Mouse (Mus musculus) hindbrain, embryonic 13.5 days (tissue): ENCODE measurements at regions not wholly inside any gene's neighbourhood (a gene's known extent, or its start where the extent isn't known, plus 50 kb on each side); places are given as distances from the start of the nearest gene placed in this dataset.
A peak's percentile ranks its signal among the peaks of the same experiment; 100 is the strongest.

Source experiments
- ATAC-seq: fragments of 200-750 bp; cut with Nextera tagmentation; 2 replicates; pipeline ENCODE4 v1.8.0; 2017; ENCODE audit warnings: moderate TSS enrichment; ENCODE audit not compliant: low FRiP score
- H3K27ac ChIP-seq: fragments of 300-500 bp; sonication (generic); 2 replicates; pipeline ENCODE4 v1.5.1; 2015; ENCODE audit warnings: inconsistent platforms, mild to moderate bottlenecking, moderate library complexity
- H3K27me3 ChIP-seq: fragments of 300-500 bp; sonication (generic); 2 replicates; pipeline ENCODE4 v1.6.1; 2015; ENCODE audit warnings: mild to moderate bottlenecking, inconsistent platforms
- H3K36me3 ChIP-seq: fragments of 300-500 bp; sonication (generic); 2 replicates; pipeline ENCODE4 v1.6.1; 2015; ENCODE audit warnings: mild to moderate bottlenecking, inconsistent platforms
- H3K4me1 ChIP-seq: fragments of 300-500 bp; sonication (generic); replicated peaks from 2 replicates; pipeline ENCODE4 v1.6.1; 2015; ENCODE audit warnings: inconsistent platforms
- H3K4me2 ChIP-seq: fragments of 300-500 bp; sonication (generic); 2 replicates; pipeline ENCODE4 v1.6.1; 2015; ENCODE audit warnings: inconsistent platforms, mild to moderate bottlenecking, moderate library complexity
- H3K4me3 ChIP-seq: fragments of 300-500 bp; sonication (generic); 2 replicates; pipeline ENCODE4 v1.5.1; 2015; ENCODE audit warnings: mild to moderate bottlenecking, inconsistent platforms
- H3K9ac ChIP-seq: fragments of 300-500 bp; sonication (generic); 2 replicates; pipeline ENCODE4 v1.6.1; 2015; ENCODE audit warnings: mild to moderate bottlenecking, inconsistent platforms
- H3K9me3 ChIP-seq: fragments of 300-500 bp; sonication (generic); 2 replicates; pipeline ENCODE4 v1.6.1; 2016; ENCODE audit warnings: inconsistent platforms
- WGBS: fragments of 180-500 bp; shearing (Covaris S2); methylation state at CpG from one replicate; pipeline ENCODE4 v1.1.7; 2015; 5-methylcytosine and 5-hydroxymethylcytosine counted together

DNA sequence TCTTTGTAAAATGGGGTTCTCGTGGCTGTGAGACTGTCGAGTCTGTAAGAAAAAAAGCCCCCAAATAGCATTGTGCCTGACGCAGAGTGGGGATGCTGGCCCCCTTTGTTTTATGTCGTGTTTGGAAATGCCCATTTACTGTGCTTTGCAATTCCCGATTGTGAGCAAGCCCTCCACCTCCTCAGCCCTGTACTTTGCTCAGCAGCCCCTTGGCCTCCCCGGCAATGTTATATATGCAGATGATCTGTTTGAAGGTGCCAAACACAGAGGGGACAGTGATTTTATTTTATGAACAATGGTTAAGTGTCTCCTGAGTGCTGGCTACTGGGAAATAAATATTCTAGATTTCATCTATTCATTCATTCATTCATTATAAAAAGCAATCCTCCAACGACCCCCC lies 477.6 kb downstream of the Prss52 start:
- H3K4me2 ChIP-seq, result peak overlapping the region; percentile 46
- 9% methylated on average over 7 of the region's 7 CpGs for WGBS
- H3K4me1 ChIP-seq, result peaks cover 68% of the 10 kb centered on the region
- no peak for ATAC-seq
- no peaks in the 10 kb centered on the region for H3K27me3 ChIP-seq
- H3K9ac ChIP-seq, result peak overlapping the region; percentile 69
- peak overlapping the region; percentile 95 for H3K27ac ChIP-seq
- H3K36me3 ChIP-seq, result no peaks in the 10 kb centered on the region
- no peaks in the 10 kb centered on the region for H3K9me3 ChIP-seq
- peak overlapping the region; percentile 11 for H3K4me3 ChIP-seq

DNA sequence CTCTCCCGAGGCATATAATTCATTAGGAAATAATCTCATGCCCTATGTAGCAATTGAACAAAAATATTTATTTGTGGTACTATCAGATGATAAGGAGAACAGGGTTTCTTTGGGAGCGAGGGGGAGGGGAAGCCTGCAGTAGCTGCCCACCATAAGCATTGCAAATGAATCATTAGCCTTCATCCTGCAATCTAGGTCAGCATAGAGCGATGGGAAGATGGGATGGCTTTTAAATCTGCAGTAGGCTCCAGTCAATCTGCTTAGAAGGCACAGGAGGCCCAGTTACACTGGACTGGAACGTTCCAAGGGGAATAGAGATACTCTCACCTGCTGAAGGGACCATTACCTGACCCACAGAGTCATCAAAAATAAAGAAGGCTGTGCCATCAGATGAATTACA lies 478.7 kb downstream of the Prss52 start:
- ATAC-seq, result no peak
- Histone ChIP-seq H3K4me3 (no peak overlapping the region), H3K27me3 (no peaks in the 10 kb centered on the region), H3K9ac (peak overlapping the region; percentile 69), H3K27ac (peak overlapping the region; percentile 95), H3K4me2 (peak overlapping the region; percentile 46), H3K9me3 (no peaks in the 10 kb centered on the region), H3K4me1 (peaks cover 70% of the 10 kb centered on the region), H3K36me3 (no peaks in the 10 kb centered on the region)
- 20% methylated on average over 4 of the region's 4 CpGs for WGBS

DNA sequence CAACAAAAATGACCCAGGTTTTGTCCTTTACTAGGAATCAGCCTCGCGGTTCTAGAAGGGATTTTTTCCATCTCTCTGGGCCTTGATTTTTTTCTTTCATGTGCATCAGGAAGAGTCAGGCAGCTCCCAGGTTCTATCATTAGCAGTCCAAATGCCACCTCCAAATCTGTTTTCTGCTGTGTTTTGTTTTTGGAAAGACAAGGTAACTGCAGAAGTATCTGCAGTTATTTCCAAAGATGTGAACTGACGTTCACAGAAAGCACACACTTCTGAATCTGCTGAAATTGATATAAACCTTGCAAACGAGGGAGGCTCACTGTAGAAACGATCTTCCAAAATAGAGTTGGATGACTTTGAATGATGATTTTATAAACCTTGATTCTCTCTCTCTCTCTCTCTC lies 480.1 kb downstream of the Prss52 start:
- no peak for ATAC-seq
- peaks cover 70% of the 10 kb centered on the region for H3K4me1 ChIP-seq
- WGBS, result 53% methylated on average over 5 of the region's 5 CpGs
- no peak overlapping the region for H3K4me3 ChIP-seq
- H3K27me3 ChIP-seq, result no peaks in the 10 kb centered on the region
- no peaks in the 10 kb centered on the region for H3K9me3 ChIP-seq
- H3K4me2 ChIP-seq, result peak overlapping the region; percentile 16; the same call in 1 of the 2 replicates
- no peaks in the 10 kb centered on the region for H3K36me3 ChIP-seq
- H3K9ac ChIP-seq, result 0 out of 2 replicates have a peak overlapping the region, but pooled peaks have one; percentile 16
- peak overlapping the region; percentile 100 for H3K27ac ChIP-seq

DNA sequence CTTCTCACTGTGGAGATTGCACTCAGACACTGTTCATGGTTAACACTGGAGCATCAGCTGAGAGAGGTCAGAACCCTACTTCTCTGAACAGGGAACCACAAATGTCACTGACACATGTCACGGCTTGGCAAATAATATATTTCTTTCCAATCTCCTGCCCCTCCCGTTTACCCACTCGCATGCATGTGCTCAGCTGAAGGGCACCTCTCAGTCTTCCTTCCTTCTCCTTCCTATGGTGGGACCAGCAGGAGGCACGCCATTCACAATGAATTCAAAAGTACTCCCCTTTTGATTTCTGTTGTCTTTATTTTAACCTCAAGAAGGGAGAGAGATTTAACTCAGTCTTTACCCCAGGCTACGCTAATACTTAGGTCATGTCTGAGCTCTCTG lies 481.0 kb downstream of the Prss52 start:
- Histone ChIP-seq H3K27me3 (no peaks in the 10 kb centered on the region), H3K9me3 (no peaks in the 10 kb centered on the region), H3K4me3 (peak overlapping the region; percentile 86), H3K9ac (peak overlapping the region; percentile 100), H3K27ac (peak overlapping the region; percentile 100), H3K4me2 (peak overlapping the region; percentile 99), H3K36me3 (peaks cover 4% of the 10 kb centered on the region), H3K4me1 (peaks cover 65% of the 10 kb centered on the region)
- WGBS, result 12% methylated on average over 5 of the region's 5 CpGs
- ATAC-seq, result no peak

DNA sequence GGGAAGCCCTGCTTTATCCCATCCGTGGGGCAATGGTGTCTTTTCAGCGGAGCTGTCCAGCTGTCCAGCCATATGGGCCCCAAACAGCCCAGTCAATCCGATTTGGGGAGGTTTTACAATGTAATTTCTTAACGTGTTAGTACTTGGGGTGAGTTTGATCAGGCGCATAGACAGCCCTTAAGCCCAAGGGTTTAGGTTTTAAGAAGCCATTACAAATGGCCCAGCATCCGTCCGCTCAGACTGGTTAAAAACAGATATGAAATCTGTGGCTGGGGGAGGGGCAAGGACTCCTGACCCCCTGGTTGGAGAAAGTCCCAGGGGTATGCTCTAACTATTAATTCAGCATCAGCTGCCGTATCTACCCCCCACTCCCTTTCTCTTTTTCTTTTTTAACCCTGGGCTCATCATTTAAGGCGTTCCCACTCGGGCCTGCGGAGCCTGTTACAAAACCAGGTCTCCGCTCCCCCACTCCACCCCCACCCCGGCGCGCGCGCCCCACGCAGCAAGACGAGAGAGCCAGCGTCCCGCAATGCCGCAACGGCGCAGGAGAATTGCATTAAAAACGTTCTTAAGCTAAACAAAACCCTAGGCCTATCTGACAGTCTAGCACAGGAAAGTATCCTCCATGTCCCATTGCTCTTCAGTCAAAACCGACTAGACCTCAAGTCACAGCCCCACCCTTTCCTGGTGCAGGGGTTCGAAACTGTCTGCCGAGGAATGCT lies 481.5 kb downstream of the Prss52 start:
- no peaks in the 10 kb centered on the region for H3K27me3 ChIP-seq
- H3K4me3 ChIP-seq, result peak overlapping the region; percentile 86
- WGBS, result 2% methylated on average over 28 of the region's 28 CpGs
- peak overlapping the region; percentile 99 for H3K4me2 ChIP-seq
- peaks cover 6% of the 10 kb centered on the region for H3K36me3 ChIP-seq
- H3K9ac ChIP-seq, result peak overlapping the region; percentile 100
- no peaks in the 10 kb centered on the region for H3K9me3 ChIP-seq
- ATAC-seq, result no peak
- peak overlapping the region; percentile 100 for H3K27ac ChIP-seq
- peaks cover 59% of the 10 kb centered on the region for H3K4me1 ChIP-seq

DNA sequence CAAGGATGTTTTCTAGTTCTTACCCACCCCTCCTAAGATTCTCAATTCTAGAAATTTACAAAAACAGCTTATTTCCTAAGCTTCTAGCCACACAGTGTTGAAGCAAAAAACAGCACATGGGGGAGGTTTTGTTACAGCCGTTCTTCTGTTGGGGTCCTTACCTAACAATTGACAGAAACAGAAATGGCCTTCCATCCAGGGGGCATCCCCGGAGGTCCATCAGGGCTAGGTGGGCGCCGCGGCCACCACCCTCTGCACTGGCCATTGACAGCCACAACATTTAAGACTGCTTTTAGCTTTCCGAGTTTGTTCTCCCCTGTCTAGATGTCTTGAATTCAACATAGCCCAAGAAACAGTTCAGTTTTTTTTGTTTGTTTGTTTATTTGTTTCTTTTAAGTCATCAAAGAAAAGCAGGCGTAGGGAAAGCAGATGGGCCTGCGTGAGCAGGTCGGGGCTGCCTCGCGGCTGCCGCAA lies 482.3 kb downstream of the Prss52 start:
- Histone ChIP-seq H3K36me3 (peaks cover 14% of the 10 kb centered on the region), H3K4me2 (peak overlapping the region; percentile 99), H3K27ac (peak overlapping the region; percentile 100), H3K9me3 (no peaks in the 10 kb centered on the region), H3K4me3 (peak overlapping the region; percentile 86), H3K27me3 (no peaks in the 10 kb centered on the region), H3K4me1 (peaks cover 53% of the 10 kb centered on the region), H3K9ac (peak overlapping the region; percentile 100)
- WGBS, result 3% methylated on average over 12 of the region's 12 CpGs
- ATAC-seq, result no peak

DNA sequence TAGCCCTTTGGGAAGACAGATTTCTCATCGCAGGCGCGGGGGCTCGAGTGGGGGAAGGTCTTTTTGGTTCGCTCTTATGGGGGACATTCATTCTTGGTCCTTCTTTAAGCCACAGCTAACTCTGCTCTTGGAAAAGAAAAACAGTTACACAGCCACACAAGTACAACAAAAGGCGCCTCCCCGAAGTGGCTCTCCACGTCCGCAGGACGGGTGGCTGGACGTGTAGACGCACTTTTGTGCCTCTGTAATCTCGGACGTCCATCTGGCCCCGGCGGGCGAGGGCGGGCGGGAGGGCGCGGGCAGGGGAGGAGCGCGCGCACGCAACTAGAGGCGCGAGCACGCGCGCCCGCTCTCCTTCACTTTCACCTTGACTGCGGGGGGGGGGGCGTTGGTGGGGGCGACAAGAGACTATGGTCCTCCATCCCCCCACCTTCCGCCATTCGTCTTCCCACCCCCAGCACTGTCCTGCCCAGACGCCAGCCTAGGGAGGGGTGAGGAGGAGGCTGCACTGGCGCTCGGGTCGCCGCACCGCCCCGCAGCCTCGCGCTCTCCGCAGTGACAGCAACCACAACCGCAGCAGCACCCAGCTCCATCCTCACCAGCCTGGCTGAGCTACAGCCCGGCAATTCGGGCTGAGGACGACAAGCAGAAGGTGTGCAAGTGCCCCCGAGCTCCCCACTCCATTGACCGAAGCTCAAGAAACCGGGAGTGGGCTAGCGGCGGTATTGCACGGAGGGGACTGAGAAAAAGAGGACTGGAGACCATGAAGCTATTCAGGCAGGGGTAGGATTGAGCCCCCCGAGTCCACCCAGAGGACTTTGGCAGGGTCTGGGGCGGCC lies 483.0 kb downstream of the Prss52 start:
- Histone ChIP-seq H3K36me3 (peaks cover 18% of the 10 kb centered on the region), H3K4me2 (peak overlapping the region; percentile 99), H3K9ac (peak overlapping the region; percentile 100), H3K9me3 (no peaks in the 10 kb centered on the region), H3K27me3 (no peaks in the 10 kb centered on the region), H3K4me1 (peaks cover 47% of the 10 kb centered on the region), H3K27ac (peak overlapping the region; percentile 100), H3K4me3 (peak overlapping the region; percentile 86)
- under 1% methylated on average over 58 of the region's 58 CpGs for WGBS
- ATAC-seq, result peak; percentile 71

DNA sequence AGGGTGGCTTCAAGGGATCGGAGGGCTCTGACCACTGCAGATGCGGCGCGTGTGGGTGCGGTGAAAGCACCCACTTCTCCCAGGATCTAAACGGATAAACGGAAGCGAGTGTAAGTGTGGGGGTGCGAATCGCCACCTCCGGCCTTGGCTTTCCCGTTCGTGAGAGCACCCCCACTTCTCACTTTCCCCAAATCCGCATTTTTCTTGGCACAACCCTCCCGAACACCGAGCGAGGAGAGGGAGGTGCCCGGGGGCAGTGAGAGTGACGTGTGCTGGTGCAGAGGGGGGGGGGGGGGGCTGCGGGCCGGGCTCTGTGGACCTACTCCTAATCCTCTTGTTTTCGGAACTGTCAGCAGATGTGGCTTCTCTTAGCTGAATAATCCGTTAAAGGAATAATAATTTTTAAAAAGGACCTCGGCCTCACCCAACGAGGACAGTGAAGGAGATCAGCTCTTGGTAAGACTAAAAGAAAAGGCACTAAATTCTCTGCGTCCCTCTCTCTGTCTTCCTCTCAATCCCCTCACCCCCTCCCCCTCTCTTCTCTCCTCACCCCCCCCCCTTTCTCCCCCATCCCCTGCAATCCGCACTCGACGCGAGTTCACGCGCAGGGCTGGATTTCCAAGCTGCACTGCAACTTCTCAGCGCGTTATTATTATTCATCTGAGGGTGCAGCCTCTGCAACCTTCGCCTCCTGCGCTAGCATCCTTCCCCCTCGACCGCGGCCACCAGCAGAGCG lies 483.8 kb downstream of the Prss52 start:
- Histone ChIP-seq H3K27me3 (no peaks in the 10 kb centered on the region), H3K4me3 (peak overlapping the region; percentile 86), H3K4me2 (peak overlapping the region; percentile 99), H3K27ac (peak overlapping the region; percentile 100), H3K36me3 (peaks cover 23% of the 10 kb centered on the region), H3K9ac (peak overlapping the region; percentile 100), H3K4me1 (peaks cover 40% of the 10 kb centered on the region), H3K9me3 (no peaks in the 10 kb centered on the region)
- under 1% methylated on average over 38 of the region's 40 CpGs for WGBS
- peak; percentile 60 for ATAC-seq

GRCm38 (mm10) chr14:64588561-64588960 lies 484.5 kb downstream of the Prss52 start:
- Histone ChIP-seq H3K4me1 (peaks cover 40% of the 10 kb centered on the region), H3K27me3 (no peaks in the 10 kb centered on the region), H3K27ac (peak overlapping the region; percentile 100), H3K36me3 (peaks cover 26% of the 10 kb centered on the region), H3K9ac (peak overlapping the region; percentile 100), H3K9me3 (no peaks in the 10 kb centered on the region), H3K4me2 (peak overlapping the region; percentile 99), H3K4me3 (peak overlapping the region; percentile 86)
- under 1% methylated on average over 23 of the region's 23 CpGs for WGBS
- ATAC-seq, result no peak

DNA sequence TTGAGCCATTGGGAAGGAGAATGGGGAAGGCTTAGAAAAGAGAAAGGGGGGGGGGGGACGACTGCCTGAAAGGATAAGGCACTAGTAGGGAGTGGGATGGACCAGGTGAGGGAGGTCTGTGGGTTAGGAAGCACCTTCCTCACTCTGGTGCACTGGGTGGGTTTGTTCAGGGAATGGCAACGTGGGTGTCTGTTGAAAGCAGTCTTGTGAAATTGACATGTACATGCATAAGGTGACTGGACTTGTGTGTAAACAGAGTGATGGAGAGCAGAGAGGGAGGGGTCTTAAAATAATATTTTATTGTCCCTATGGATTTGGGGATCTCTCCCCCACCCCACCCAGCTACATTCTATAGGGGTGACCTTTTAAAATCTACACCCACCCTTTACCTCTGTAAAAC lies 485.0 kb downstream of the Prss52 start:
- Histone ChIP-seq H3K9me3 (no peaks in the 10 kb centered on the region), H3K4me3 (peak overlapping the region; percentile 86), H3K27ac (peak overlapping the region; percentile 100), H3K36me3 (peaks cover 26% of the 10 kb centered on the region), H3K4me1 (peaks cover 42% of the 10 kb centered on the region), H3K4me2 (peak overlapping the region; percentile 99), H3K9ac (peak overlapping the region; percentile 100), H3K27me3 (no peaks in the 10 kb centered on the region)
- 0% methylated on average over 1 of the region's 2 CpGs for WGBS
- peak; percentile 2 for ATAC-seq

DNA sequence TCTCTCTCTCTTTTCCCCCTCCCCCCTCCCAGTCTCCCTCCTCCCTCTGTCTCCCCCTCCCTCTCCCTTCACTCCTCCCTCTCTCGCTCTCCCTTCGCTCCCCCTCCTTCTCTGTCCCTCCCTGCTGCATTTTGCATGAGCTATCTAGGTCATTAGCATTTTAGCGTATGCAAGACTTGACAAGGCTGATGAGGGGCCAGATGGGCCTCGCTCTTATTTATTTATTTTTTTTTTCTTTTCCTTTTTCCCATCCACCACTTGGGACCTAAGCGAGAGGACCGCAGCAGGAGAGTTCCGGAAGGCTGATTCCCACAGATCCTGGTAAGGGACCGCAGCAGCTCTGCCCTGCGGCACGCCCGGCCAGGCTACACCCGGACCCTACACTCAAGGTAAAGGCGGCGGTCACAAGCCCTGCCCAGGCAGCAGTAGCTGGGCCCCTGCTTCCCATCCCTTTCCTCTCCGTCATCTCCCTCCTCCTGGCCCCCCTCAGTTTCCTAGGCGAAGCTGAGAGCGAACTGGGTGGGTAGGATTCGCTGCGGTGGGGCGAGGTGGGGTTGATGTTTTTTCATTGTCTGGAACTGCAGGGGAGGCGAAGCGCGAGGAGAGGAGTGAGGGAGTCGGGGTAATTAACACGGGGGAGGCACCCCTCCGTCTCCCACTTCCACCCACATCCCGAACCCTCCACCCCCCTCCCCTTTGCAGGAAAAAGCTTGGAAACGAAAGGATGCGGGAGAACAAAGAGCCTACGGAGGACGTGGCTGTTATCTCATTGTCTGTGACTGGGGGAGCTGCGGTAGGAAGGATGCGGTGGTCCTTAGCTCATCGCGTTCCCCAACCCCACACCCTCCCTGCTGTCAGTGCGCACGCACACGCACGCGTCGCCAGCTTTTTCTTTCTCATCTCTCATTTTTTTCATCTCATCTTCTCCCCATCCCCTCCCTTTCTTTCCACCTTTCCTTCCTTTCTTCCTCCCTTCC lies 485.8 kb downstream of the Prss52 start:
- H3K27me3 ChIP-seq, result no peaks in the 10 kb centered on the region
- H3K27ac ChIP-seq, result peak overlapping the region; percentile 100
- peaks cover 26% of the 10 kb centered on the region for H3K36me3 ChIP-seq
- peak overlapping the region; percentile 99 for H3K4me2 ChIP-seq
- H3K4me1 ChIP-seq, result peaks cover 44% of the 10 kb centered on the region
- H3K4me3 ChIP-seq, result peak overlapping the region; percentile 86
- WGBS, result under 1% methylated on average over 39 of the region's 41 CpGs
- no peaks in the 10 kb centered on the region for H3K9me3 ChIP-seq
- ATAC-seq, result peak; percentile 15
- H3K9ac ChIP-seq, result peak overlapping the region; percentile 100
